Comparison of ENCODE assay signal across 18 mouse cellular contexts in the genomic region with DNA sequence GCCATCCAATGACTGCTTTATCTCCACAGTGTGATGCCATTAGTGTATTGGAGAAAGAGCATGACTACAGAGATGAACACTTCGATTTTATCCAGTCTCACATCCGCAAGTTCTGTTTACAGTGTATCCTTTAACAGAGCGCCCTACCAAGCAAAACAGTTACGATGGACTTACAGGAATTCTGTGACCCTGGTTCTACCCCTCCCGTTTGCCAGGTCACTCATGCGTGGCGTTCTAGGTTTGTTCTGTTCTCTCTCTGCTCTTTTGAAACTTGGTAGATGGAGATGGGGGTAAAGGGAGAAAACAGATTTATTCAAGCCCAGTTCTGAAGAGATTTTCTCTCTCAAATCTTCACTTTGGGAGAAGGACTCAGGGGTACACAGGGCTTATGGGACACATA.
"Had no signal": no experiment of that assay in that cellular context is flagged by ENCODE, and none has a peak within 500 bp of the region (broad histone marks: within the 10 kb centered on the region; RNA-seq: fewer than 3 reads in every experiment).

No protein-coding gene starts in this region.

- H3K27ac ChIP-seq: hindbrain, embryonic 15.5 days; limb, embryonic 12.5 days; limb, embryonic 15.5 days; liver, embryonic 13.5 days; macrophage; midbrain, embryonic 12.5 days; midbrain, embryonic 15.5 days; neural tube, embryonic 12.5 days; neural tube, embryonic 15.5 days; stomach, embryonic 15.5 days had no signal

- H3K27me3 ChIP-seq: hindbrain, embryonic 15.5 days; limb, embryonic 12.5 days; limb, embryonic 15.5 days; liver, embryonic 13.5 days; midbrain, embryonic 12.5 days; midbrain, embryonic 15.5 days; neural tube, embryonic 12.5 days; neural tube, embryonic 15.5 days; stomach, embryonic 15.5 days had no signal

- H3K9me3 ChIP-seq: hindbrain, embryonic 15.5 days; limb, embryonic 12.5 days; limb, embryonic 15.5 days; liver, embryonic 13.5 days; midbrain, embryonic 12.5 days; midbrain, embryonic 15.5 days; neural tube, embryonic 12.5 days; neural tube, embryonic 15.5 days; stomach, embryonic 15.5 days had no signal

- H3K9ac ChIP-seq: hindbrain, embryonic 15.5 days; limb, embryonic 12.5 days; limb, embryonic 15.5 days; liver, embryonic 13.5 days; midbrain, embryonic 12.5 days; midbrain, embryonic 15.5 days; neural tube, embryonic 12.5 days; neural tube, embryonic 15.5 days; stomach, embryonic 15.5 days had no signal

- H3K4me1 ChIP-seq: hindbrain, embryonic 15.5 days; limb, embryonic 12.5 days; limb, embryonic 15.5 days; liver, embryonic 13.5 days; midbrain, embryonic 12.5 days; midbrain, embryonic 15.5 days; neural tube, embryonic 12.5 days; neural tube, embryonic 15.5 days; stomach, embryonic 15.5 days had no signal

- ATAC-seq: intestine, postnatal 0 days; midbrain, embryonic 15.5 days had no signal

- H3K4me2 ChIP-seq: hindbrain, embryonic 15.5 days; limb, embryonic 12.5 days; limb, embryonic 15.5 days; liver, embryonic 13.5 days; midbrain, embryonic 12.5 days; midbrain, embryonic 15.5 days; neural tube, embryonic 12.5 days; neural tube, embryonic 15.5 days; stomach, embryonic 15.5 days had no signal

- DNase-seq: left cerebral cortex, postnatal 4 days; liver, embryonic 13.5 days; lung, adult 2 months; lung, postnatal 14 days; right cerebral cortex, adult 18-20 months; right cerebral cortex, postnatal 14 days; right cerebral cortex, postnatal 4 days; thymus, postnatal 25 days had no signal

- H3K4me3 ChIP-seq: hindbrain, embryonic 15.5 days; limb, embryonic 12.5 days; limb, embryonic 15.5 days; liver, embryonic 13.5 days; midbrain, embryonic 12.5 days; midbrain, embryonic 15.5 days; neural tube, embryonic 12.5 days; neural tube, embryonic 15.5 days; stomach, embryonic 15.5 days had no signal
